Mouse (Mus musculus) stomach, embryonic 16.5 days (tissue): ENCODE data around the gene Pdhb. TPM values are rescaled to one million over a fixed set of nuclear protein-coding genes. Genes with fewer than 3 reads are reported as not detected.

Source experiments
- ATAC-seq: fragments of 200-750 bp; cut with Nextera tagmentation; 2 replicates; pipeline ENCODE4 v1.8.0; 2017; ENCODE audit warnings: moderate number of reproducible peaks, moderate TSS enrichment; ENCODE audit not compliant: insufficient read depth, low FRiP score
- H3K27ac ChIP-seq: fragments of 300-500 bp; sonication (generic); 2 replicates; pipeline ENCODE4 v1.5.1; 2014; ENCODE audit warnings: low read length
- H3K27me3 ChIP-seq: fragments of 300-500 bp; sonication (generic); 2 replicates; pipeline ENCODE4 v1.6.1; 2014; ENCODE audit warnings: low read length, control low read depth, mixed read lengths; ENCODE audit not compliant: control insufficient read depth, insufficient read depth
- H3K36me3 ChIP-seq: fragments of 300-500 bp; sonication (generic); 2 replicates; pipeline ENCODE4 v1.6.1; 2014; ENCODE audit warnings: low read length; ENCODE audit not compliant: control insufficient read depth, insufficient read depth
- H3K4me1 ChIP-seq: fragments of 300-500 bp; sonication (generic); 2 replicates; pipeline ENCODE4 v1.6.1; 2014; ENCODE audit warnings: low read length, control low read depth, mixed read lengths; ENCODE audit not compliant: control insufficient read depth, insufficient read depth
- H3K4me2 ChIP-seq: fragments of 300-500 bp; sonication (generic); 2 replicates; pipeline ENCODE4 v1.6.1; 2014; ENCODE audit warnings: low read depth, low read length, mixed read lengths
- H3K4me3 ChIP-seq: fragments of 300-500 bp; sonication (generic); replicated peaks from 2 replicates; pipeline ENCODE4 v1.5.1; 2014; ENCODE audit warnings: mild to moderate bottlenecking, low read length
- H3K9ac ChIP-seq: fragments of 300-500 bp; sonication (generic); 2 replicates; pipeline ENCODE4 v1.6.1; 2014; ENCODE audit warnings: low read length
- H3K9me3 ChIP-seq: fragments of 300-500 bp; sonication (generic); replicated peaks from 2 replicates; pipeline ENCODE4 v1.6.1; 2016; ENCODE audit warnings: low read length, control low read depth; ENCODE audit not compliant: control insufficient read depth
- WGBS: fragments of 180-500 bp; shearing (Covaris S2); extraction: QIAGEN DNeasy Blood & Tissue Kit; methylation state at CpG from one replicate; pipeline ENCODE4 v1.1.7; 2014; 5-methylcytosine and 5-hydroxymethylcytosine counted together
- polyA plus RNA-seq: library from polyadenylated mRNA; unstranded; fragments of >200 nt; fragmentation: Nextera tagmentation; extraction: Ambion mirVana; gene quantifications from 2 replicates; pipeline ENCODE4 v1.2.1, GENCODE M21; 2015

The Pdhb gene
- polyA plus RNA-seq, 1 experiment from 2014 or later: 191 TPM

GRCm38 (mm10) chr14:8200769-8201168 is 27.9 kb upstream of the Pdhb start:
- no peak for ATAC-seq
- Histone ChIP-seq H3K4me2 (no peak overlapping the region), H3K4me3 (no peak overlapping the region), H3K9me3 (no peaks in the 10 kb centered on the region), H3K4me1 (no peaks in the 10 kb centered on the region), H3K9ac (no peak overlapping the region), H3K36me3 (no peaks in the 10 kb centered on the region), H3K27me3 (no peaks in the 10 kb centered on the region), H3K27ac (no peak overlapping the region)
- WGBS: 66% methylated on average over 5 of the region's 5 CpGs

GRCm38 (mm10) chr14:8192727-8193126 is 19.9 kb upstream of the Pdhb start:
- no peak overlapping the region for H3K9ac ChIP-seq
- WGBS: 86% methylated on average over 6 of the region's 6 CpGs
- ATAC-seq: no peak
- H3K27ac ChIP-seq: no peak overlapping the region
- H3K27me3 ChIP-seq: no peaks in the 10 kb centered on the region
- no peak overlapping the region for H3K4me3 ChIP-seq
- H3K9me3 ChIP-seq: no peaks in the 10 kb centered on the region
- H3K4me1 ChIP-seq: no peaks in the 10 kb centered on the region
- no peak overlapping the region for H3K4me2 ChIP-seq
- no peaks in the 10 kb centered on the region for H3K36me3 ChIP-seq

- no peak overlapping the region for H3K9ac ChIP-seq
Observed at GRCm38 (mm10) chr14:8191331-8191965, 18.6 kb upstream of the Pdhb start.

GRCm38 (mm10) chr14:8190556-8190955 is 17.7 kb upstream of the Pdhb start:
- Histone ChIP-seq H3K4me1 (no peaks in the 10 kb centered on the region), H3K36me3 (no peaks in the 10 kb centered on the region), H3K27ac (no peak overlapping the region), H3K9me3 (no peaks in the 10 kb centered on the region), H3K9ac (no peak overlapping the region), H3K4me3 (no peak overlapping the region), H3K27me3 (no peaks in the 10 kb centered on the region), H3K4me2 (no peak overlapping the region)
- WGBS: 91% methylated on average over 3 of the region's 3 CpGs
- ATAC-seq: no peak; the same call in 1 of the 2 replicates

More at GRCm38 (mm10) chr14:8191331-8191965, 18.6 kb upstream of the Pdhb start:
- H3K36me3 ChIP-seq: no peaks in the 10 kb centered on the region
- no peak overlapping the region for H3K4me3 ChIP-seq
- no peak overlapping the region for H3K4me2 ChIP-seq
- no peak for ATAC-seq
- no peaks in the 10 kb centered on the region for H3K4me1 ChIP-seq
- H3K9me3 ChIP-seq: no peaks in the 10 kb centered on the region
- WGBS: 60% methylated on average over 12 of the region's 12 CpGs
- H3K27ac ChIP-seq: no peak overlapping the region
- no peaks in the 10 kb centered on the region for H3K27me3 ChIP-seq

GRCm38 (mm10) chr14:8186278-8187045 is 13.6 kb upstream of the Pdhb start:
- no peaks in the 10 kb centered on the region for H3K36me3 ChIP-seq
- ATAC-seq: no peak; the same call in 1 of the 2 replicates
- no peak overlapping the region for H3K4me3 ChIP-seq
- H3K4me1 ChIP-seq: no peaks in the 10 kb centered on the region
- H3K9ac ChIP-seq: no peak overlapping the region
- 85% methylated on average over 6 of the region's 6 CpGs for WGBS
- H3K27me3 ChIP-seq: no peaks in the 10 kb centered on the region
- no peaks in the 10 kb centered on the region for H3K9me3 ChIP-seq
- H3K4me2 ChIP-seq: no peak overlapping the region
- H3K27ac ChIP-seq: no peak overlapping the region

GRCm38 (mm10) chr14:8183330-8183729 is 10.5 kb upstream of the Pdhb start:
- Histone ChIP-seq H3K9ac (no peak overlapping the region), H3K9me3 (no peaks in the 10 kb centered on the region), H3K36me3 (no peaks in the 10 kb centered on the region), H3K4me2 (no peak overlapping the region), H3K27ac (no peak overlapping the region), H3K4me3 (no peak overlapping the region), H3K27me3 (no peaks in the 10 kb centered on the region), H3K4me1 (no peaks in the 10 kb centered on the region)
- no peak for ATAC-seq
- 53% methylated on average over 3 of the region's 3 CpGs for WGBS

- H3K4me3 ChIP-seq: no peak overlapping the region
- H3K4me1 ChIP-seq: no peaks in the 10 kb centered on the region
- H3K9ac ChIP-seq: no peak overlapping the region
- H3K36me3 ChIP-seq: no peaks in the 10 kb centered on the region
- H3K4me2 ChIP-seq: no peak overlapping the region
- H3K27me3 ChIP-seq: no peaks in the 10 kb centered on the region
- 70% methylated on average over 4 of the region's 4 CpGs for WGBS
- no peak for ATAC-seq
- no peaks in the 10 kb centered on the region for H3K9me3 ChIP-seq
- H3K27ac ChIP-seq: no peak overlapping the region
Observed at GRCm38 (mm10) chr14:8180371-8181035, 7.7 kb upstream of the Pdhb start.

- Histone ChIP-seq H3K9me3 (no peaks in the 10 kb centered on the region), H3K36me3 (peaks cover 2% of the 10 kb centered on the region; the same call in 1 of the 2 replicates), H3K9ac (no peak overlapping the region), H3K27me3 (no peaks in the 10 kb centered on the region), H3K4me2 (no peak overlapping the region), H3K4me3 (no peak overlapping the region), H3K27ac (no peak overlapping the region), H3K4me1 (peaks cover 11% of the 10 kb centered on the region)
- ATAC-seq: no peak
- WGBS: 48% methylated on average over 5 of the region's 5 CpGs
Observed at GRCm38 (mm10) chr14:8176251-8176650, 3.4 kb upstream of the Pdhb start.

GRCm38 (mm10) chr14:8174634-8175033 is 1.8 kb upstream of the Pdhb start:
- H3K36me3 ChIP-seq: peaks cover 10% of the 10 kb centered on the region
- no peaks in the 10 kb centered on the region for H3K27me3 ChIP-seq
- no peaks in the 10 kb centered on the region for H3K9me3 ChIP-seq
- H3K27ac ChIP-seq: no peak overlapping the region
- H3K4me3 ChIP-seq: no peak overlapping the region
- H3K4me2 ChIP-seq: no peak overlapping the region
- H3K9ac ChIP-seq: no peak overlapping the region
- ATAC-seq: no peak
- peaks cover 11% of the 10 kb centered on the region for H3K4me1 ChIP-seq
- WGBS: 82% methylated on average over 5 of the region's 5 CpGs
